Mouse (Mus musculus) forebrain, embryonic 12.5 days (tissue): ENCODE measurements around the gene C130050O18Rik. TPM values are rescaled to one million over a fixed set of nuclear protein-coding genes. Genes with fewer than 3 reads are reported as not detected.

ENCODE experiments used
- ATAC-seq: fragments of 200-750 bp; cut with Nextera tagmentation; 2 replicates; pipeline ENCODE4 v1.8.0; 2017; ENCODE audit warnings: moderate TSS enrichment; ENCODE audit not compliant: low FRiP score
- H3K27ac ChIP-seq: fragments of 300-500 bp; sonication (generic); 2 replicates; pipeline ENCODE4 v1.5.1; 2016; ENCODE audit warnings: mild to moderate bottlenecking
- H3K27me3 ChIP-seq: fragments of 300-500 bp; sonication (generic); 2 replicates; pipeline ENCODE4 v1.6.1; 2016; ENCODE audit warnings: mild to moderate bottlenecking
- H3K36me3 ChIP-seq: fragments of 300-500 bp; sonication (generic); replicated peaks from 2 replicates; pipeline ENCODE4 v1.6.1; 2016; ENCODE audit warnings: mild to moderate bottlenecking
- H3K4me1 ChIP-seq: fragments of 300-500 bp; sonication (generic); 2 replicates; pipeline ENCODE4 v1.6.1; 2016
- H3K4me2 ChIP-seq: fragments of 300-500 bp; sonication (generic); 2 replicates; pipeline ENCODE4 v1.6.1; 2016; ENCODE audit warnings: mild to moderate bottlenecking, moderate library complexity
- H3K4me3 ChIP-seq: fragments of 300-500 bp; sonication (generic); replicated peaks from 2 replicates; pipeline ENCODE4 v1.5.1; 2016; ENCODE audit warnings: mild to moderate bottlenecking
- H3K9ac ChIP-seq: fragments of 300-500 bp; sonication (generic); 2 replicates; pipeline ENCODE4 v1.6.1; 2016; ENCODE audit warnings: mild to moderate bottlenecking
- H3K9me3 ChIP-seq: fragments of 300-500 bp; sonication (generic); 2 replicates; pipeline ENCODE4 v1.6.1; 2016
- whole genome bisulfite sequencing: fragments of 180-500 bp; shearing (Covaris S2); methylation state at CpG from one replicate; pipeline ENCODE4 v1.1.7; 2016; 5-methylcytosine and 5-hydroxymethylcytosine counted together
- polyA plus RNA-seq: library from polyadenylated mRNA; unstranded; fragments of >200 nt; fragmentation: Nextera tagmentation; extraction: Ambion mirVana; gene quantifications from 2 replicates; pipeline ENCODE4 v1.2.1, GENCODE M21; 2016

Gene C130050O18Rik
- polyA plus RNA-seq, 1 experiment from 2014 or later = 0.22 TPM

DNA sequence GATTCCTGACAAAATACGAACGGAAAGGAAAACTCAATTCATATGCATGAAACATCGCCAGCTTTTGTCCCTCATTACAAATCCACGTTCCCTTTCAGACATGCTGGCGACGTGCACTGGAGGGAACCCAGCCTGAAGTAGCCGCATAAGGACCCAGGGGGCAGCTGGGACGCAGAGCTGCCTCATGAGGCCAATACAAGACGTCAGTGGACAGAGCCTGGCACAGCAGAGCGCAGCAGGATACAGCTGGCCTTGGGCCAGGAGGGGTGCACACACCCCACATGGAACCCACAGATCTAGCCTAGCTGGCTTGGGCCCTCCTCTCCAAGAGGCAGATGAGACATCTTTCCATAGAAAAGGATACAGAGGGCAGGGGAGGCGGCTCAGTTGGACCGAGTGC, 33.4 kb downstream of the C130050O18Rik start:
- Histone ChIP-seq H3K4me3 (no peak overlapping the region), H3K4me1 (peaks cover 33% of the 10 kb centered on the region), H3K36me3 (no peaks in the 10 kb centered on the region), H3K9me3 (no peaks in the 10 kb centered on the region), H3K4me2 (no peak overlapping the region), H3K27ac (0 out of 2 replicates have a peak overlapping the region, but pooled peaks have one; percentile 42), H3K27me3 (no peaks in the 10 kb centered on the region), H3K9ac (no peak overlapping the region)
- no peak for ATAC-seq
- WGBS = 77% methylated on average over 12 of the region's 12 CpGs

DNA sequence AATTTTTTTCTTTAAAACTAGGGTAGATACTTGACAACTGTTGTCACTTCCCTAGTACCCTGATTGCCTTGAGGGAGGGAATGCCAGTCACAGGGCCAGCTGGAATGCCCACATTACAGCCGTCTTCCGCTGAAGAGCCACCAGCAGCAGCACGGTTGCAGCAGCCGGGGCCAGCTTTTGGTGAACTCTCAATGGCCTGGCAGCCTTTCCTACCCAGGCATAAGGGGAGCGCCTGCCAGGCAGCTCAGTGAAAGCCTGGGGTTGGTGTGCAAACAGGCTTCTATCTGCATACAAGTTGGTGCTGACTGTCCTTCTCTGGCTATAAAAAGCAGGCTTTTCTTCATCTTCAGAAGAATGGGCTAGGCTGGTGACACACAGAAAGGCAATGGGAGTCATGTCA, 35.4 kb downstream of the C130050O18Rik start:
- no peak for ATAC-seq
- H3K9me3 ChIP-seq = no peaks in the 10 kb centered on the region
- H3K27ac ChIP-seq = no peak overlapping the region
- no peak overlapping the region for H3K9ac ChIP-seq
- WGBS = 90% methylated on average over 5 of the region's 5 CpGs
- no peak overlapping the region for H3K4me2 ChIP-seq
- H3K4me1 ChIP-seq = peaks cover 18% of the 10 kb centered on the region
- H3K27me3 ChIP-seq = no peaks in the 10 kb centered on the region
- H3K36me3 ChIP-seq = no peaks in the 10 kb centered on the region
- no peak overlapping the region for H3K4me3 ChIP-seq

DNA sequence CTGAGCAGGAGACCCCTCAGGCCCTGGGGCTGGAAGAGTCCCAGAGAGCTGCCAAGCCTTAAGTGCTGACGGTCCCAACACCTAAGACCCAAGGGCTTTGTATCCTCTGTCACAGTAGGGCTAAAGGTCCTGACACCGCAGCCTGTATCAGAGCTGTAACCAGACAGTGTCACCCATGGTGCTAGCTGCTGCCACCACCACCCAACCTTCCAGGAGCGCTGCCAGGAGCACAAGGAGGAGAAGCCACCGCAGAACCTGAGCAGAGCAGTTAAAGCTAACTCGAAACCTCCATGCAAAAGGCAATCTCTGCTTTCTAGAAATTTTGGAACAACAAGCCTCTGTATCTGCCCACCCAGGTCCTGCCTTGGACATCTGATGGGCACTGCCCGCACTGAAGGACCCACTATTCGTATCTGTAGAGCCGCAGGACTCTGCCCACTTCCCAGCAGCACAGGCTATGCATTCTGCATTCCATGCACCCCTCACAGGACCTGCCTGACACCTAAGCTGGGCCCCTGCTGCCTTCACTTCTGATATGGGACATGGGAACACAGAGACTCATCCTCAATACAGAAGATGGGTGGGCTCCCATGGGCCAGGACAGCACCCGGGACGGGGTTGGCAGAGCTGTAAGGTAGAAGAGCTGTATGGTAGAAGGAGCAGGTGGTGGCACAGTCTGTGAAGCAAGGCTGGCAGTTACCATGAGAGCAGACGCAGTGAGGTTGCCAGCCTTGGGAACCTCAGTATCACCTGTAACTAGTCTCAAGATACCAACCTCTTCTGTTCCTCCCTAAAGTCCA, 36.0 kb downstream of the C130050O18Rik start:
- Histone ChIP-seq H3K4me2 (no peak overlapping the region), H3K27me3 (no peaks in the 10 kb centered on the region), H3K4me3 (no peak overlapping the region), H3K9me3 (no peaks in the 10 kb centered on the region), H3K36me3 (no peaks in the 10 kb centered on the region), H3K9ac (no peak overlapping the region), H3K27ac (no peak overlapping the region), H3K4me1 (peaks cover 17% of the 10 kb centered on the region)
- ATAC-seq = no peak
- WGBS = 91% methylated on average over 11 of the region's 11 CpGs

DNA sequence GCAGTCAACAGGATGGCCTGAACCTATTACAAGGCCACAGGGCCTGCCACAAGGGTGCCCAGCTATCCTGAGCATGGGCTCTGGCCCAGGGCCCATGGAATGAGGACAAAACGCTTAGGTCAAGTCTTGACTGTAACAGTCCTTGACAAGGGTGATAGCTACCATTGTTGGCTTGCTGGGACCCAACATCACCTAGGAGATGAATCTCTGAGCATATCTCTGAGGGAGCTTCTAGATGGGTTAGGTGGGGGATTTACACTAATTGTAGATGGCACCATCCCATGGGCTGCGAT, 36.6 kb downstream of the C130050O18Rik start:
- Histone ChIP-seq H3K4me1 (peaks cover 18% of the 10 kb centered on the region), H3K4me2 (no peak overlapping the region), H3K27ac (no peak overlapping the region), H3K4me3 (no peak overlapping the region), H3K9ac (no peak overlapping the region), H3K27me3 (no peaks in the 10 kb centered on the region), H3K36me3 (no peaks in the 10 kb centered on the region), H3K9me3 (no peaks in the 10 kb centered on the region)
- 87% methylated on average over 2 of the region's 2 CpGs for WGBS
- ATAC-seq = no peak

DNA sequence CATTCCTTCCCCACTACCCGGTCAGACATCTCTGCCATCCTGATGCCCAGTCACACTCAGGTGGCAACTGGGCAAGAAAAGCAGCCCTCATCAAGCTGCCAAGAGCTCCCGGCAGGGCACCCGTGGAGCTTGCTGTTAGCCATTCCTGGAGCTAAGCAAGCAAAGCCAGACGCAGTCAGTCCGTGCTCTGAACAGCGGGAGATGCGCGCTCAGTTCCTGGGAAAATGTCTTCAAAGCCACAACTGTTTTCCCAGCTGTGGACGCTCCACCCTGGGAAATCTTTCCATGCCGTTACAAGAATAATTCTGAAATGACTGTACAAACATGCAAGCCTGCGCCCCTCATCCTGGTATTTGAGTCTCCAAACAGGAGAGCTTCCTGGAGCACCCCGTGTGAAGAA, 37.3 kb downstream of the C130050O18Rik start:
- WGBS = 87% methylated on average over 12 of the region's 12 CpGs
- Histone ChIP-seq H3K27ac (0 out of 2 replicates have a peak overlapping the region, but pooled peaks have one; percentile 31), H3K4me1 (peaks cover 18% of the 10 kb centered on the region), H3K4me3 (no peak overlapping the region), H3K27me3 (no peaks in the 10 kb centered on the region), H3K4me2 (no peak overlapping the region), H3K9ac (no peak overlapping the region), H3K36me3 (no peaks in the 10 kb centered on the region), H3K9me3 (no peaks in the 10 kb centered on the region)
- ATAC-seq = no peak

DNA sequence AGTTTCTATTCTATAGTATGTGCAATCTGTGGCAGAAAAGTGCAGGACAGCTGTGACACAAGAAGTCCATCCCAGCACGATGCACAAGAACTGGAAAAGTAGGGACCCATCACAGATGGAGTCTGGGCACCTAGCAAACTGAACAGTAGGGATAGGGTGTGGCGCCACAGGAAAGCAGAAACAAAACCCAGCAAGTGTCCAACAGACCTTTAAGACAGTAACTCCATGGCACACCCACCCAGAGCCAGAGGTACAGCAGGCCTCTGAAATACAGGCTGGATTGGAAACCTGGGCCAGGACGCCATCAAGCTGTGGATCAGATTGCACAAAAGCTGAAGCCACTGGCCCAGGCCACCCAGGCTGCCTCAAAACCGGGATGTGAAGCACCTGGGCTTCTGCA, 37.9 kb downstream of the C130050O18Rik start:
- Histone ChIP-seq H3K4me3 (no peak overlapping the region), H3K4me2 (no peak overlapping the region), H3K9ac (no peak overlapping the region), H3K27me3 (no peaks in the 10 kb centered on the region), H3K27ac (0 out of 2 replicates have a peak overlapping the region, but pooled peaks have one; percentile 31), H3K9me3 (no peaks in the 10 kb centered on the region), H3K4me1 (peaks cover 18% of the 10 kb centered on the region), H3K36me3 (no peaks in the 10 kb centered on the region)
- WGBS = 91% methylated on average over 4 of the region's 4 CpGs
- ATAC-seq = no peak

DNA sequence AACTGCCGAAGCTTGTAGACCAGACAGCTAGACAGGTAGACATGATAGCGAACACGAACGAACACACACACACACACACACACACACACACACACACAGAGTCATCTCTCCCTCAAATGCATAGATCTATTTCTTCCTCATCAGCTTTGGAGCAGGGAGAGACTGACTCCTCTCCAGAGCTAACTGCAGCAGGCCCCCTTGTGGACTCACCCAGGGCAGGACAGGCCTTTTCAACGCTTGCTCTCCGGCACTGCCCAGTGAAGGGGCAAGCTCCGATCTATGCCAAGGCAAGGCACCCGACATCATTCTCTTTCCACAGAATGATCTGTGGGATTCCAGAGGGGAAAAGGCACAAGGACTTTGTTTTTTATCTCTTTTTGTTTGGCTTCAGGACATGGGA, 40.2 kb downstream of the C130050O18Rik start:
- no peak for ATAC-seq
- Histone ChIP-seq H3K27me3 (no peaks in the 10 kb centered on the region), H3K4me3 (no peak overlapping the region), H3K4me2 (no peak overlapping the region), H3K4me1 (peaks cover 26% of the 10 kb centered on the region), H3K36me3 (no peaks in the 10 kb centered on the region), H3K9me3 (no peaks in the 10 kb centered on the region), H3K9ac (no peak overlapping the region), H3K27ac (no peak overlapping the region)
- 89% methylated on average over 8 of the region's 8 CpGs for WGBS

DNA sequence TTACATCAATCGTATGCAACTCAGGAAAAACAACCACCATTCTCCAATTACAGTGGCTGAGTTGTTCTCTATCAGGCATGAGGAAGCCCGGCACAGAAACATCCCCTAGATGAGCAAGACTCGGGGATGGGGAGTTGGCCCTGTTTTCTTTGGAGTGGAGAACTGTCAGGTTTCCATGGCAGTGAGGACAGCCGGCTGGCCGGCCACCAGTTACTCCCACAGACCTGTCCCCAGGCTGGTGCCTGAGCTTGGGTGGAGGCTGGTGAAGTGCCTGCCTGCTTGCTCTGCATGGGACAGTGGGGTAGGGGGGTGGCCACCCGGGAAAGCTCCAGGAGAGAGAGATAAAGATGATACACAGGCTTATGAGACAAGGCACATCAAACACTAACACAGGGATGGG, 42.9 kb downstream of the C130050O18Rik start:
- Histone ChIP-seq H3K36me3 (peaks cover 6% of the 10 kb centered on the region), H3K27me3 (no peaks in the 10 kb centered on the region), H3K4me2 (no peak overlapping the region), H3K4me1 (peaks cover 23% of the 10 kb centered on the region), H3K9me3 (no peaks in the 10 kb centered on the region), H3K4me3 (no peak overlapping the region), H3K27ac (no peak overlapping the region), H3K9ac (no peak overlapping the region)
- ATAC-seq = no peak
- 80% methylated on average over 6 of the region's 6 CpGs for WGBS

DNA sequence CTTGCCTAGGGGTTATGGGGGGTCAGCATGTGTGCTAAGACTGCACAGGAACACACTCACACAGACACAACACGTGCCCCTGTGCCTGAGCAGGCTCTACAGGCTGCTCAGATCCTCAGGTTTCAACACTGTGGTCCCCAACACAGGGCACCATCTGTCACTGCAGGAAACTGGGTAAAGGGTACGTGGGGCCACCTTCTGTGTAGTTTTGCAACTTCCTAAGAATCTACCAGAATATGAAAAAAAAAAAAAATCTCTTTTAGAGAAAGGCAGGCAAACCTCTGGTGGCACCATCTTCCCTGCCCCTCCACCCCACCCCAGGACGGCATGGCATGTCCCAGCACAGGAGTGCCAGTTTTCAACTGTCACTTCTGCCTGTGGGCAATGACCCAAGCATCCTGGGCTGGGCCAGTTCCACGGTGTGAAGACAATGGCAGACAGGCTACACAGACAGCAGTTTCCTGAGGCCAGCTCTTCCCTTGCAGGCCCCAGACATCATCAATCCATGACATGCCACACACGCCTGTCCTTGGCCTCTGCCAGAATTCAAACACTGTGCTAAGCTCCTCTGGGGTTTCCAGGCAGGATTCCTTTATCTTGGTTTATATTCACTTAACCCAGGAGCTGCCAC, 44.2 kb downstream of the C130050O18Rik start:
- Histone ChIP-seq H3K9ac (0 out of 2 replicates have a peak overlapping the region, but pooled peaks have one; percentile 31), H3K9me3 (no peaks in the 10 kb centered on the region), H3K36me3 (peaks cover 8% of the 10 kb centered on the region), H3K4me3 (no peak overlapping the region), H3K4me2 (no peak overlapping the region), H3K27ac (peak overlapping the region; percentile 27; the same call in 1 of the 2 replicates), H3K4me1 (peaks cover 21% of the 10 kb centered on the region), H3K27me3 (no peaks in the 10 kb centered on the region)
- 61% methylated on average over 5 of the region's 5 CpGs for WGBS
- ATAC-seq = no peak

DNA sequence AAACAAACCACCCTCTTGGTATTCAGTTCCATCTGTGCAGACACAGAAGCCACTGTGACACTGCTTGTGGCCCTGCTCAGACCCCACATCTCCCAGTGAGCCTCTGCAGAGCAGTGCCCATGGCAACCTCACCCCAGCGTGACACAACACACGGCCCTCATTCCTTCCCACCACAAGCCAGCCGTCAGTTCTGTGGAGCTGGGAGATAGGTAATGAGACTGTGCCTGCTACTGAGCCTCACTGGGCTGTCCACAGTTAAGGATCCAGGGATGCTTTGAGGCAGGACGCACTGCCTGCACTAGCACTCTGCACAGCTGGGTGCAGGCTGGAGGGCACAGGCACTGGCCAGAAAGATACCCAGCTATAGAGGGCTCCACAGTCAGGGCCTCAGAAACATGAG, 44.8 kb downstream of the C130050O18Rik start:
- ATAC-seq = no peak
- Histone ChIP-seq H3K4me1 (peaks cover 19% of the 10 kb centered on the region), H3K4me2 (no peak overlapping the region), H3K9ac (0 out of 2 replicates have a peak overlapping the region, but pooled peaks have one; percentile 31), H3K27me3 (no peaks in the 10 kb centered on the region), H3K27ac (peak overlapping the region; percentile 27; the same call in 1 of the 2 replicates), H3K9me3 (no peaks in the 10 kb centered on the region), H3K4me3 (no peak overlapping the region), H3K36me3 (peaks cover 11% of the 10 kb centered on the region)
- whole genome bisulfite sequencing = 62% methylated on average over 4 of the region's 4 CpGs

DNA sequence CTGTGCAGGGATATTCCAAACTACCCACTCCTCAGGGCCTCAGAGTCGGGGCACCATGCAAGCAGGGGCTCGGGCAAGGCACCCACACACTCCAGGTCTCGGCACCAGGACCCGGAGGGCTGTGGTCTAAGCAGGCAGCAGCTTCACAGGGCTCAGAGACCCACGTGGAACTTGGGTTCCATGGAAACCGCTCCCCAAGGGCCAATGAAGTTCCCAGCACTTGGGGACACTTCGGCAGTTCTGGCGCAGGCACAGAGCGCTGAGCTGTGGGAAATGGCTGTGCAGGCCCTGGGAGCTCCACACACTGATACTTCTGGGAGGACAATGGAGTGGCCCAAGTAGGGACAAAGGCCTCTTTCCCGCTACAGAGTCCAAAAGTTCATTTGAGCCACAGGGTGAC, 48.0 kb downstream of the C130050O18Rik start:
- 87% methylated on average over 10 of the region's 10 CpGs for WGBS

DNA sequence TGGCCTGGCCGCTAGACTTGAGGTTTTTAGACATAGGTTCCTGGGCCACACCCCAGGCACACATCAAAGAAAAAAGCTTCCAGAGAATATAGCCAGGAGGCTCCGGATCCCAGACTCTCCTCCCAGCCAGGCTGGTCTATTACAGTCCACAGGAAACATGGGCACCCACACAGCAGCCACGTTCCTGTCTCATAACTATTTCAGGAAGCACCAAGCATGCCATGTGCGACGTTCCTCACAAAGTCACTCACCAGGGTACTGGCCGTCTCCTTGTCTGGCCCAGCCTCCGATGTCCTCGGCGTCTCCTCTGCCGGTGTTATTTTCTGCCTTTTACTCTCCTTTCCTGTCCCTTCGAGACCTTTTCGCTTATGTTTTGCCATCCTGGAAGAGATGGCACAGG, 50.1 kb downstream of the C130050O18Rik start:
- ATAC-seq = no peak

More for the DNA sequence above, 48.0 kb downstream of the C130050O18Rik start:
- Histone ChIP-seq H3K4me2 (no peak overlapping the region), H3K4me1 (peaks cover 14% of the 10 kb centered on the region; the same call in 1 of the 2 replicates), H3K27ac (no peak overlapping the region), H3K9ac (no peak overlapping the region), H3K9me3 (no peaks in the 10 kb centered on the region), H3K27me3 (no peaks in the 10 kb centered on the region), H3K4me3 (no peak overlapping the region), H3K36me3 (peaks cover 14% of the 10 kb centered on the region)
- no peak for ATAC-seq

More for the DNA sequence above, 50.1 kb downstream of the C130050O18Rik start:
- Histone ChIP-seq H3K9ac (no peak overlapping the region), H3K27ac (no peak overlapping the region), H3K4me2 (no peak overlapping the region), H3K9me3 (no peaks in the 10 kb centered on the region), H3K4me3 (no peak overlapping the region), H3K4me1 (peaks cover 14% of the 10 kb centered on the region), H3K36me3 (peaks cover 14% of the 10 kb centered on the region), H3K27me3 (no peaks in the 10 kb centered on the region)
- WGBS = 93% methylated on average over 12 of the region's 12 CpGs
